Mouse (Mus musculus) kidney, adult 8-10 months (tissue): ENCODE data around the gene Snx33.
"Not testable (repeated sequence)": the region's sequence is repeated elsewhere in the genome, so short reads cannot be mapped to it uniquely, and the experiment has no call there.

Experiments used
- DNase-seq, 2 experiments: peaks; one replicate each; pipeline ENCODE4 v3.0.0; 2022

Snx33 gene

DNA sequence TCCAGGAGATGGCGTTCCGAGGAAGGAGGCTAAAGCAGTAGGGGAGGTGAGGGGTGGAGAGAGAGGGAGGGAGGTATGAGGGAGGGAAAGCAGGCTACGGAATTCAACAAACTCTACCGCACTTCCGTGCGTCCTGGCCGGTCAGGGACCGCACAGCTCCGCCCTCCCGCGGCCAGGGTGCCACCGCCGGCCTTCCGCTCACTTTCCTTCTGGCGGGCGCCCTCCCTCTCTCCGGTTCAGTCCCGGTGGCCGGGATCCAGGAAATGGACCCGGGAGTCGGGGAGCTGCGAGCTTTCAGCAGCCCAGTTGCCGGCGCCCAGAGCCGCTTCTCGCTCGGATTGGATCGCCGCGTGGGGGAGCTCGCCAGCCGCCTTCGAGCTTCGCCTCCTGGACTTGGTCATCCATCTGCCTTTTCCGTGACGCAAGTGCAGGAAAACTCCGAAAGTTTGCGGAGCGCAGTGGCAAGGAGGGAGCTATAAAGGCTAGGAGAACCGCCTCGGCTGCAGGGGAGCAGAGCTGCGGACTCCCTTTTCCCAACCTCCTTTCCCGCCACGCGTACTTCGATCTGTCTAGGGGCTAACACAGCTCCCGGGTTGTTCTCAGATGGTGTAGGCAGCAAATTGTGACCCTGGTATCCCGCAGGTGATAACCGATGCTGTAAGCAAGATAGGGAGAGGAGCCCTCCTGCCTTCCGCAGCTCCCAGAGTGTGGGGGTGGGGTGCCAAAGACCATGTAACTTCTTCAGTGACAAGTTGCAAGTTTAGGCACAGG is at the start of gene Snx33:
Gene Snx33, minus strand, starts transcription at position 331 of the 771 bp plus-strand sequence.
- peak; percentile 94 for DNase-seq

DNA sequence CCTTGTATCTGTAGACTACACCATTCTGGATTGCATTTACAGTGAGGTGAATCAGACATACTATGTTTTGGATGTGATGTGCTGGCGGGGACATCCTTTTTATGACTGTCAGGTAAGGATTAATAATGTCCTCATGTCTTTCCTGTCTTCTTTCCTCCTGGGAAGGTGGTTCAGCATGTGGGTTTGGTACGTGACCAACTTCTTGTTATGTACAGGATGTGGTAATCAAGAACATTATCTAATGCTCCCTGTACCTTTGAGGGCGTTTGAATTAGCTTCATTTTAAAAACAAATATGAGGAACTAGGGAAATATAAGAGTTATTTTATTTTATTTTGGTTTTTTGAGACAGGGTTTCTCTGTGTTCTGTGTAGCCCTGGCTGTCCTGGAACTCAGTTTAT is 47.0 kb upstream of the Snx33 start:
- DNase-seq, result no peak

DNA sequence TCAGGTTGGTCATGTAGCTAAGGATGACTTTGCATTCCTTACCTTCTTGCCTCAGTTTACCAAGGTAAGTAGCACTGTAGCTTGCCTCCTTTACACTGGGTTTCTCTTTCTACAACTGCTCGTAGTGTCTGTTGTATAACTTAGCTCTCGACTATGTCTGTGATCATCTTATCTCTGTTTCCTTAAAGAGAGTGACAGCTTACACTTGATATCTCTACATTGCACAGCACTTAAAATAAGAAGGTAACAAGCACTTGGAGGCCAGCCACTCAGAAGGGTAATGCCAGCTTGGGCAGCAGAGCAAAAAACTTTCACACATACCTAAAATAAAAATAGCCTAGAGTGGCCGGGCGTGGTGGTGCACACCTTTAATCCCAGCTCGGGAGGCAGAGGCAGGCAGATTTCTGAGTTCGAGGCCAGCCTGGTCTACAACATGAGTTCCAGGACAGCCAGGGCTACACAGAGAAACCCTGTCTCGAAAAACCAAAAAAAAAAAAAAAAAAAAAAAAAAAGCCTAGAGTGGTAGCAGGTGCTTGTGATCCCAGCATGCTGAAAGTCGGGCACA is 45.9 kb upstream of the Snx33 start:
- no peak for DNase-seq

DNA sequence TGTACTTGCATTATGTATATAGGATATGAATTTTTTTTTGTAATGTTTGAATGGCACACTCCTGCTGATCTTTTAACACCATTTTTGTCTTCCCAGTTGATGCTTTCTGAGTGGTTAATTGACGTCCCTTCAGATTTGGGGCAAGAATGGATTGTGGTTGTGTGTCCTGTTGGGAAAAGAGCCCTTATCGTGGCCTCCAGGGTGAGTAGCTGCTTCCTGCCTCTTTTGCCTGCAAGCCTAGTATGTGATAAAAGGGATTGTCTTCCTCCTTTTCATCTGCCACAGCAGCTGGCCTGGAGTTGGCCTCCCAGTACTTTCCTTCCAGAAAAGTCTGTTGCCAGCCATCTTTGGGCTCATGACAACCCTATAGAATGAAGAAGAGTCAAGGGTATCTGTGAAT is 42.0 kb upstream of the Snx33 start:
- DNase-seq, result no peak

DNA sequence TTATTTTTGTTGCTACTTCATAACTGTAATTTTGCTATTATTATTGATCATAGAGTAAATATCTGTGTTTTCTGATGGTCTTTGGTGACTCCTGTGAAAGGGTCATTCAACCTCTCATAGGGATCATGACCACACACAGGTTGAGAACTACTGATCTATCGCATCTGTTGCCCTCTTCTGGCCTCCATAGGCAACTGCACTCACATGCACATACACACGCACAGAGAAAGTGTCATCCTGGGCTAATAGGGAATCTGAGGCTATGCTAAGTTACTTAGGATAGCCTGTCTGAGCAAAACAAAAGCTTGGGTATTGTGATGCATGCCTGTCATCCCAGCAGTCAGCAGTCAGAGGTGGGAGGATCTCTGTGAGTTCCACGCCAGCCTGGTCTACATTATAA is 33.4 kb upstream of the Snx33 start:
- DNase-seq, result no peak

DNA sequence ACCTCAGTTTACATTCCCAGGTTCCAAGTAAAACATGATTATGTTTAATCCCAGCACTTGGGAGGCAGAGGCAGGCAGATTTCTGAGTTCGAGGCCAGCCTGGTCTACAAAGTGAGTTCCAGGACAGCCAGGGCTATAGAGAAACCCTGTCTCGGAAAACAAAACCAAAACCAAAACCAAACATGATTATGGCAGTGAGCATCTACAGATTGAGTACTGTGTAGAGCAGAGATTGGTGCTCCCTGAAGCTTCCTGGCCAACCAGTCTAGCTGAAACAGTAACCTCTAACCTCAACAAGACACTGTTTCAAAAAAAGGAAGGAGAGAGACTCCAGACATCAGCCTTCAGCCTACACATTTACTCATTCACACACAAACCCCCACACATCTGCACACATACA is 30.5 kb upstream of the Snx33 start:
- DNase-seq, result no peak

DNA sequence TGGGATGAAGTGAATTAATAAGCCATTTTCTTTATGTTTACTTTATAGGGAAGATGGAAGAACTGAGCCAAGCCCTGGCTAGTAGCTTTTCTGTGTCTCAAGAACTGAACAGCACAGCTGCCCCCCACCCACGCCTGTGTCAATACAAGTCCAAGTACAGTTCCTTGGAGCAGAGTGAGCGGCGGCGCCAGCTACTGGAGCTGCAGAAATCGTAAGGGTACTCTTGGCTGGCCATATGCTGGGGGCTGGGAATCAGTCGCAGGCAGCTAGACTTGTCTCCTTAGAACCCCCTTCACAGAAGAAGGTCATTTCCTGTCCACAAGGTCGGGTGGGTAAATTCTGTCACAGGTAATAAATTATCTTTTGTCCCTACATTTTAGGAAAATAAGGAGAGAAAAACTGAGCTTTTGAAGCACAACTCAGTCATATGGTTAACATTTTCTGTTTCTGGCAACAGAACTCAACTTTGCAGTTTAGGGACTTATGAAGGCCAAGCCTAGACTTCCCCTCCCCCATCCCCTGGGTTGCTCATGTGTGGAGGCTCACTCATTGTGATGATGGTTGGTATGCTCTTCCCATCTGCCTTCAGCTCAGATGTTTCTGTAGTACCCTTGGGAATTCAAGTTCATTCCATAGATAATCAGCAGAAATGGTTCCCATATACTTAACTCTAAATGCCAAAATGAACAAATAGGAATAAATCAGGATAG is 28.9 kb upstream of the Snx33 start:
- no peak for DNase-seq

DNA sequence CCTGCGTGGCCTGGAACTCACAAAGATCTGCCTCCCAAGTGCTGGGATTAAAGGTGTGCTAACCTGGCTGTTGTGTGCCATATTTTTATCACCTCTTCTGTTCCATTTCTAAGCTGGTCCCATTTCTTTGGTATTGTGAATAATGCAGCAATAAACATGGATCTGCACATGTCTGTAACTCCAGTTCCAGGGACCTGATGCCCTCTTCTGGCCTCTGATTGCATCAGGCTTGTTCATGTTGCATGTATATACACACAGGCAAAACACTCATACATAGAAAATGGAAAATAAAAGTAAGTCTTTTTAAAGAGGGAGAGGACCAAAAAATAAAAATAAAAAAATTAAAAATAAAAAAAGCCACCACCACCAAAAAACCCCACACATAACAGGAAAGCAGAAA is 25.4 kb upstream of the Snx33 start:
- no peak for DNase-seq

DNA sequence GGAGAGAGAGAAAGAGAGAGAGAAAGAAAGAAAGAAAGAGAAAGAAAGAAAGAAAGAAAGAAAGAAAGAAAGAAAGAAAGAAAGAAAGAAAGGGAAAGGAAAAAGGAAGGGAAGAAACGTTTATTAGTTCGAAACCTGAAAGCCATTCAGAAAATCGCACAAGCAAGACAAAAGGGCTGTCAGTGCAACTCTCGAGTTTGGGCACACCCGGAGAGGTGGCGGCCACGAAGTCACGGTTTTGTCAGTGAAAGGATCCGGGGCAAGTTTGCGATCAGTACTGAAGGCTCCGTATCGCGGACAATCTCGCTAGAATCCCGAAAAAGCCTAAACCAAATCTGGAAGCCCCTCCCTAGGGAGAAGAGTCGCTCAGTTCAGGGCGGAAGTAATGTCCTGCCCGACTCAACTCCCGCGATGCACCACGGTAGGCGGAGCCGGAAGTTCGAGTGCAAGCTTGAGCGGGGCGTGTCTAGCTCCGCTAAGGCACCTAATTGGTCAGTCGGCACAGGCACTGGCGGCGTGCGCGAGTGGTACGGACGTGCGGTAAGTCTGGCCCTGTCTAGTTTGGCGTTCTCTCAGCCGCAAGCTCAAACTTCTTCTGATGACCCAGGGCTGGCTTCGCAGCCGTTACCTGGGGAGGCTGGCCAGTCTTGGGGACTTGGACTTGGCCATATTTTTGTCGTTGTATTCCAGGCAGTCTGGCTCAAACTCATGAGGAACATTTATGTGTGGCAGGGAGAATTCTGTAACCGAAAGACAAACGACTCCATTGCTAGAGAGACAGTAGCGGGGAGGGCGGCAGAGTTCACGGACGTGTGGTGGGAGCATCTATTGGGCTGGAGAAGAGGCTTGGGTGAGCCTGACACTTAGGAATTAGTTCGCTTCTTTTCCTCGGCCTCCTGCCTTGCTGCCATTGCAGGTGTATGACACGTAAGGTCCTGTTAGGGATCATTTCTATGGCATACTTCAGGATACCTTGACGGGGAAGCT is 22.5 kb upstream of the Snx33 start, which contains the start of gene Snupn:
Gene Snupn, plus strand, starts transcription at position 465 of the 987 bp plus-strand sequence.
- peak; percentile 98 for DNase-seq

DNA sequence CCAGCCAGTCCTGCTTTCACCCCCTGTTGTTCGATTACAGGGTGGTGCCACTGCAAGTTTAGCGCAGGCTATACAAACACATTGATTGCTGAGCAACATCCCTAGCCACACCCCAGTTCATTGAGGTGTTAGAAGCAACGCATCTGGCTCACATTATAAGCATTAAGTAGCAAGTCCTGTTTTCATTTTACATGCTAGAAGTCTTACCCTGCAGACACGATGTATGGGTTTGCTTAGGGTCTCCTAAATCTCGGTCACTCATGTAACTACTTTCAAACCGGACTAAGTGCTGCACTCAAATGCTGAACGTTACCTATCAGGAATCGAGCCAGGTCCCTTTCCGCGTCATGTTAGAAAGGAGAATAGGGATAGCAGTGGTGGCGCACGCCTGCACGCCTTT is 21.6 kb upstream of the Snx33 start:
- no peak for DNase-seq

DNA sequence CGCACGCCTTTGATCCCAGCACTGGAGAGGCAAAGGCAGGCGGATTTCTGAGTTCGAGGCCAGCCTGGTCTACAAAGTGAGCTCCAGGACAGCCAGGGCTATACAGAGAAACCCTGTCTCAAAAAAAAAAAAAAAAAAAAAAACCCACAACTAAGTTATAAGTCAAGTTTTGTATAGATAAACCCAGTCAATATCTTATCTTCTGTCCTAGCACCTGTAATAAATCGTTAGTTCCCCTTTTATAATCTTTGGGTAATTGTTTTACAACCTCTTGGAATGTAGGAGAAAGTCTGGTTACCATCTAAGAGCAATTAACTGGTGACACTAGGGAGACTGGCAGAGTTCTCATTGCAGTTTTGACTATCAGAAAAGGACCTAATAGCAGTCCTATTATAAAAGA is 20.5 kb upstream of the Snx33 start:
- not testable (repeated sequence) for DNase-seq

DNA sequence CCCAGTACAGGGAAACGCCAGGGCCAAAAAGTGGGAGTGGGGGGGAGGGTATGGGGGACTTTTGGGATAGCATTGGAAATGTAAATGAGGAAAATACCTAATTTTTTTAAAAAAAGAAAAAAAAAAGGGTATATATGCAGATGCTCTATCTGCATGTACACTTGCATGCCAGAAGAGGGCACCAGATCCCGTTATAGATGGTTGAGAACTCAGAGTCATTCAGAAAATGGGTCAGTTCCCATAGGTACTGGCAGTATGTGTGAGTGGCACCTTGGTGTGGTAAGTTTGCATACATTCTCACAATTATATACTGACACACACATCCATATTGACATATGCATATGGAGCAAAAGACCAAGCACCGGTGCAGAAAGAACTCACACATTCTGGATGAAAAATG is 19.3 kb upstream of the Snx33 start:
- DNase-seq, result not testable (repeated sequence)

DNA sequence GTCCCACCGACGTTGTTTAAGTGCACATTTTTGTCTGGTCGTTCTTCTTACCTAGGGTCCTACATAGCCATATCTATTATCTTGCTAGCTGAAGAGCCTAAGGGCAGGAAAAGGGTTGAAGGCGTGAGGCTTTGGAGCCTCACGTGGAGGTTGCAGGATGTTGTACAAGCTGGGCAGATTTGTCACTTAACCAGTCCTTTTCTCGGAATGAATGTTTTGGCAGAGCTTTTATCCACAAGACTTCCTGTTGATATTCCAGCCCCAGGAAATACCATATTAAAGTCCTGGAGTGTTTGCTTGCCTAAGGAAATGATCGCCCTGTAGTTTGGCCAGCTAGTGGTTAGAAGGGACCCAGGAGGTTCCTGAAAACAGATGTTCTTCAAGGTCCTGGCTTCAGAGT is 10.2 kb upstream of the Snx33 start:
- DNase-seq, result peak in 1 of 2 experiments; percentile 65

DNA sequence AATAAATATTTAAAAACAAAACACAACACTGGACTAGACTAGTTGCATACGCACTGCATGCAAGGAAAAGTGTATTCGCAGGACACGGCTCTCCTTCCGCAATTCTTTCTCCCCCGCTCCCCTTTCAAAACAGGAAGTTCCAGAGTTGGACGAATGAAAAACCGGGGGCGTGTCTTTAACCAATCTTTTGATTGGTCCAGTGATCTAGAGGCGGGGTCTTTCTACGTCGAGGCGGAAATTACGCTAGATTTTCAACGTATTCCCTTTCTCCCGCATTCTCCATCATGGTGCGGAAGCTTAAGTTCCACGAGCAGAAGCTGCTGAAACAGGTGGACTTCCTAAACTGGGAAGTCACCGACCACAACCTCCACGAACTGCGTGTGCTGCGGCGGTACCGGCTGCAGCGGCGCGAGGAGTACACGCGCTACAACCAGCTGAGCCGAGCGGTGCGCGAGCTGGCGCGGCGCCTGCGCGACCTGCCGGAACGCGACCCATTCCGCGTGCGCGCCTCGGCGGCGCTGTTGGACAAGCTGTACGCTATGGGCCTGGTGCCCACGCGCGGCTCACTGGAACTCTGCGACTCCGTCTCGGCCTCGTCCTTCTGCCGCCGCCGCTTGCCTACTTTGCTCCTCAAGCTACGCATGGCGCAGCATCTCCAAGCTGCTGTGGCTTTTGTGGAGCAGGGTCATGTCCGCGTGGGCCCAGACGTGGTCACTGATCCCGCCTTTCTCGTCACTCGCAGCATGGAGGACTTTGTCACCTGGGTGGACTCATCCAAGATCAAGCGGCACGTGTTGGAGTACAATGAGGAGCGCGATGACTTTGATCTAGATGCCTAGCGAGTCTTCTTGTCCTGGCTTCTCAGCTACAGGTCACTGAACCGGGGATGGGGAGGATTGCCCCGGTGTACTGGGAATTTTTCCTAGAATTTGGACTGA is 9.3 kb upstream of the Snx33 start, which contains the start of gene Imp3:
Gene Imp3, plus strand, starts transcription at position 253 of the 938 bp plus-strand sequence.
- DNase-seq, result peak; percentile 93 to 95

DNA sequence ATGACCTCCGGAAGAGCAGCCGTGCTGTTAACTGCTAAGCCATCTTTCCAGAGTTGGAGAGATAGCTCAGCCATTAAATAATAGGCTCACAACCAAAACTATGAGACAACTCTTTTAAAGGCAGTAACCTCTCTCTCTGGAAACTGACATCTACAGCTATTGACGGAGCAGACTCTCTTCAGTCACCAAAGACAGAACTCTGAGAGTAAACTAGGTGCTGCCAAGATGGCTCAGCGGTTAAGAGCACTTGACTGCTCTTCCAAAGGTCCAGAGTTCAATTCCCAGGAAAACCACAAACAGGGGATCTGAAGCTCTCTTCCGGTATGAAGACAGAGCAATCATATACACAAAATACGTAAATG is 8.7 kb upstream of the Snx33 start:
- DNase-seq, result no peak

DNA sequence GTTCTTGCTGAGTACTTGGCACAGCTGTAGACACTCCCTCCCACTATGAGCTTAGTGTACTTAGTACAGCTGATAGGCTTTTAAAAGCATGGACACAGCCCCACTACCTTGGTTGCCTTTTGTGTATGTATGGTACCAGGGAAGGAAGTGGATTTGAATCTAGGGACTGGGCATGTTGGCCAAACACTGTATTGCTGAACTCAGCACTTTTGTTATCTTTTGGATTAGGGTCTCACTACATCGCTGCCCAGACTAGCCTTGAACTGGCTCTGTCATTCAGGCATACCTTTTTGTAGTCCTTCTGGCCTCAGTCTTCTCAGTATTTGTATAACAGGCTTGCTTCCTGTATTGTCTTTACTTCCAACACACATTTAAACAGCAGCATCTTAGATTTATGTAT is 2.4 kb upstream of the Snx33 start:
- no peak for DNase-seq

DNA sequence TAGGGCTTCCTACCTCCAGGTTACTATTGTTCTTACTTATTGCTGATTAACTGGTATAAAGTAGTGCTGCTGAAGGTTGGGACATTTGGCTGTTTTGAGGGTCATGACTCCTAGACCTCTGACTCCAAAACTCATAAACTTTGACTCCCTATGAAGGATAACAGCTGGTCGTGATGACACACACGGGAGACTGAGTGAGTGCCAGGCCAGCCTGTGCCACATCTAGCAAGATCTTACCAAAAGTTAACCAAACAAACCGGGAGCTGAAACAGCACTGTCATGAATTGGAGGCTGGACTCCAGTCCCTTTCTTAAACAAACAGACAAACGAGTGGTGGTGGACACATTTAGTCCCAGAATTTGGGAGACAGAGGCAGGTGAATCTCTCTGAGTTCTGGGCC is 1.3 kb upstream of the Snx33 start:
- DNase-seq, result no peak

DNA sequence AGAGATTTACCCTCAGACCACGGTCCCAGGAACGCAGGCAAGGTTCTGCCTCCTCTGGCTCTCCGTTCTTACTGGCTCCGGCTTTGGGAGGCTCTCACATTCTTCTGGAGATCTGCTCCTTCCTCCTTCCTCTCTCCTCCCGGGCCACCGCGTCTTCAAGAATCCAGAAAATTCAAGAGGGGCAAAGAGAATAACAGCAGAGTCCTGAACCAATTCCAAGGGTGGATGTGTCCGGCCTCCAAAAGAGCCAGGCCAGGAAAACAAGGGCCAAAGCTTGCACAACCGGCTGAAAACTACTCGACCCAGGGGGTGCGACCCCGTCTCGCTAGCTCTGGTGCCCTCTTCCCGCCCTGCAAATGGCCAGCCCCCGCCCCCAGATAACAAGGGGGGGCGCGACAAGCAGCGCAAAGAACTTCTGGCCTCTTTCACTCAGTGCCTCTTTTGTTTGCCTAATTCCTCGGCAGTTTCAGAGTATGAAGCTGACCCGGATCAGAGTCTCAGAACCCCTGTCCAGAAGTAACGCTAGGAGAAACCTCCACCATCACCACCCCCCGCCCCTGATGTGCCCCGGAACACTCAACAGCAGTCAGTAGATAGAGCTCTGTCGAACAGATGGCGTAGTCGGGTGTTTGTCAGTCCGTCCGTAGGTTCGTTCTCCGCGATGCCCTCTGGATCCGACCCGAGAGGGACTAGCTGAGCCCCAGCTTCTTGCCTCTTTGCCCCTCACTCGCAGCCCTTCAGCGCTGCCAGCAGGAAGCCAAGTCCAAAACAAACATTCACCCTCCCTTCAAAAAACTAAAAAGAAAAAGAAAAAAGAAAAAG is 769 bp downstream of the Snx33 start:
- peak; percentile 45 to 54 for DNase-seq

DNA sequence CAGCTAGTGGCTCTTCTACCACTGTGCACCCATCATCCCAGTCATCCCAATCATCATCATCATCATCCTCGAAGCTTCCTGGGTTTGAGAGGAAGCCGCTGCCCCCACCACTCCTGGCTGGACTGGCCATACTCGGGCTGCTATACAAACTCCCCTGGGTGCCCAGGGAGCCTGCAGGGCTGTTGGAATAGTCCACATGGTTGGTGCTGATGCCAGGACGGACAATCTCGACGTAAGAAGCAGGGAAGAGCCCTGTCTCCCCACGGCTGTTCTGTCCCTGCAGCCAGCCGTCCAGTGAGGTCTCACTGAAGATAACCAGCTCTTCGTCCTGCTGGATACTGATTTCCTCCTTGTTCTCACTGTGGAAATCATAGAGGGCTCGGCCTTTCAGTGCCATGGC is 1.8 kb downstream of the Snx33 start:
- DNase-seq, result no peak

DNA sequence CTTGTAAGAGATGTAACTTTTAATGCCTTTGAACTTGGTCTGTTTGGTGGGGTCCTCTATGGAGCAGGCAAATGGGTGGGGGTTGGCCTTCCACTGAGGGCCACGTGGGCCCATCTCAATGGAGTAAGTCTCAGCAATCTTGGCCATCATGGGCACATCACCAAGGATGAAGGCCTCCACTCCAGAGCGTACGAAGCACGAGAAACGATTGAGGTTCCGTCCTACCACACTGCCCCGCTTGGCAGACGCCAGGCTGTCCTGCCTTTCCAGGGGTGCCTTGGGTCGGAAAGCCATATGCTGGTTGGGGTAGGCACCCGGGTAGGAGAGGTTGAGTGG is 2.2 kb downstream of the Snx33 start:
- DNase-seq, result no peak
